Mouse (Mus musculus): Measurements from ENCODE around the gene Sdk1. TPM values are rescaled to one million over a fixed set of nuclear protein-coding genes. Genes with fewer than 3 reads are reported as not detected.

Gene Sdk1
- polyA plus RNA-seq, 1 experiment, result 4.0 TPM

DNA sequence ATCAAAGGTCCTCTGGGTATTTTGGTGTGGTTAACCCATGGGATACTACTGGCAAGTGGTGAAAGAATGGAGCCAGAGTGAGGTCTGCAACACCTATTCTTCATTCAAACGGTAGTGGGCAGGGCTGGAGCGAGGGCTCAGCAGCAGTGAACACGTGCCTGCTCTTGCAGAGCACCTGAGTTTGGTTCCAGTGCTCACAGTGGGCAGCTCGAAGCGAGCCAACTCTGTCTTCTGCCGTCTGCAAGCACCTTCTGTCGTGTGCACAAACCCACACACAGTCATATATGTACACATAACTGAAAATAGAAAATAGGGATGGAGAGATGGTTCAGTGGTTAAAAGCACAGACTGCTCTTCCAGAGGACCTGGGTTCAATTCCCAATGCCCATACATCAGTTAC, 1017.4 kb downstream of the Sdk1 start:
- Histone ChIP-seq H3K4me3 (ENCODE audit: control insufficient read depth, low read depth, low read length) (no peak overlapping the region), H3K36me3 (ENCODE audit: control insufficient read depth, insufficient read depth, low read length) (no peaks in the 10 kb centered on the region), H3K4me1 (ENCODE audit: control insufficient read depth, insufficient read depth, low read length) (no peaks in the 10 kb centered on the region), H3K27me3 (ENCODE audit: control insufficient read depth, insufficient read depth, low read length) (no peaks in the 10 kb centered on the region), H3K27ac (ENCODE audit: control insufficient read depth, insufficient read depth, low read depth, low read length) (no peak overlapping the region)
- TF ChIP-seq CTCF (IDR thresholded peaks at IDR 0.05; ENCODE audit: control insufficient read depth, insufficient read depth, insufficient replicate concordance, low read depth, low read length), result no peak
- TF ChIP-seq POLR2A (IDR thresholded peaks at IDR 0.05; ENCODE audit: control insufficient read depth, low read depth, low read length), result no peak

DNA sequence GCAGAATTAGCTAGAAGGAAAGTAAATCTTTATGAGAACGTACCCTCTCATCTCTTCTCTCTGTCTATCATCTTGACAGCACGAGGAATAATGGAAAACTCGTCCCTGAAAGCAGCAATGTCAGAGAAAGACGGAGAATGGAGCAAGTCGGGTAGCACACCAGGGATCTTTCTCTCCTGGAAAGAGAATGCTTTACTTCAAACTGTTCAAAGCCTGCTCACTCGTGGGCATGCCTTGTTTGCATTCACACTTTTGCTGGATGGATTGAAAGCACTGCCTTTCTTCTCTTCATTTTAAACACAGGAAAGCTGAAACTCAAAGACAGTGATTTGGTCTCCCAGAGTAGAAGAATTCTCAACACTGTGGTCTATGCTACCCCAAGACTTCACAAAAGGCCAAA, 1020.8 kb downstream of the Sdk1 start:
- Histone ChIP-seq H3K27me3 (ENCODE audit: control insufficient read depth, insufficient read depth, low read length) (no peaks in the 10 kb centered on the region), H3K4me1 (ENCODE audit: control insufficient read depth, insufficient read depth, low read length) (no peaks in the 10 kb centered on the region), H3K36me3 (ENCODE audit: control insufficient read depth, insufficient read depth, low read length) (no peaks in the 10 kb centered on the region), H3K27ac (ENCODE audit: control insufficient read depth, insufficient read depth, low read depth, low read length) (no peak overlapping the region), H3K4me3 (ENCODE audit: control insufficient read depth, low read depth, low read length) (no peak overlapping the region)
- TF ChIP-seq POLR2A (IDR thresholded peaks at IDR 0.05; ENCODE audit: control insufficient read depth, low read depth, low read length) (no peak), CTCF (IDR thresholded peaks at IDR 0.05; ENCODE audit: control insufficient read depth, insufficient read depth, insufficient replicate concordance, low read depth, low read length) (no peak)

Other genes with a start within 250 kb of the Sdk1 start
- gene Card11, start 240.9 kb upstream of the Sdk1 start, polyA plus RNA-seq (2012; rRNA removed), result 0.19 and 0.57 TPM in 2 replicates

Data from testis, adult 2 months (tissue).